Mouse (Mus musculus): Measurements from ENCODE around the gene Ftsj1. TPM values are rescaled to one million over a fixed set of nuclear protein-coding genes. Genes with fewer than 3 reads are reported as not detected.
A peak's percentile ranks its signal among the peaks of the same experiment; 100 is the strongest.

Gene Ftsj1
- polyA plus RNA-seq, 1 experiment from 2014 or later, result 53.0 TPM

GRCm38 (mm10) chrX:8192126-8192639, 60.0 kb downstream of the Ftsj1 start:
- Histone ChIP-seq H3K27me3 (no peaks in the 10 kb centered on the region), H3K4me2 (peak overlapping the region; percentile 65), H3K27ac (peak overlapping the region; percentile 67; the same call in 1 of the 2 replicates), H3K36me3 (no peaks in the 10 kb centered on the region), H3K4me3 (peak overlapping the region; percentile 58), H3K9me3 (no peaks in the 10 kb centered on the region), H3K9ac (peak overlapping the region; percentile 58), H3K4me1 (no peaks in the 10 kb centered on the region)
- WGBS, result 14% methylated on average over 11 of the region's 13 CpGs
- ATAC-seq (ENCODE audit: borderline replicate concordance, extremely low read depth, low FRiP score, low TSS enrichment), result peak; percentile 61; the same call in 1 of the 2 replicates

Other genes with a start within 250 kb of the Ftsj1 start
- not detected in 2 replicates for gene Glod5, start 233.9 kb downstream of the Ftsj1 start, polyA plus RNA-seq (2015; fragmentation: Nextera tagmentation; extraction: Ambion mirVana)
- gene Suv39h1, start 177.6 kb downstream of the Ftsj1 start, polyA plus RNA-seq (2015; fragmentation: Nextera tagmentation; extraction: Ambion mirVana), result 67.2 and 68.0 TPM in 2 replicates
- 0.26 and 0.62 TPM in 2 replicates for gene Was, start 161.9 kb downstream of the Ftsj1 start, polyA plus RNA-seq (2015; fragmentation: Nextera tagmentation; extraction: Ambion mirVana)
- gene Wdr13, start 119.5 kb downstream of the Ftsj1 start, polyA plus RNA-seq (2015; fragmentation: Nextera tagmentation; extraction: Ambion mirVana), result 20.9 and 24.2 TPM in 2 replicates
- 508 and 532 TPM in 2 replicates for gene Rbm3, start 106.5 kb downstream of the Ftsj1 start, polyA plus RNA-seq (2015; fragmentation: Nextera tagmentation; extraction: Ambion mirVana)
- gene Tbc1d25, start 76.2 kb downstream of the Ftsj1 start, polyA plus RNA-seq (2015; fragmentation: Nextera tagmentation; extraction: Ambion mirVana), result 12.8 and 14.8 TPM in 2 replicates
- 33.8 and 41.1 TPM in 2 replicates for gene Ebp, start 58.9 kb downstream of the Ftsj1 start, polyA plus RNA-seq (2015; fragmentation: Nextera tagmentation; extraction: Ambion mirVana)
- 10.2 and 11.6 TPM in 2 replicates for gene Porcn, start 45.9 kb downstream of the Ftsj1 start, polyA plus RNA-seq (2015; fragmentation: Nextera tagmentation; extraction: Ambion mirVana)
- gene Slc38a5, start 18.7 kb upstream of the Ftsj1 start, polyA plus RNA-seq (2015; fragmentation: Nextera tagmentation; extraction: Ambion mirVana), result 90.1 and 98.9 TPM in 2 replicates
- not detected in 2 replicates for gene Ssxb10, start 75.0 kb upstream of the Ftsj1 start, polyA plus RNA-seq (2015; fragmentation: Nextera tagmentation; extraction: Ambion mirVana)
- not detected in 2 replicates for gene Ssxb9, start 114.6 kb upstream of the Ftsj1 start, polyA plus RNA-seq (2015; fragmentation: Nextera tagmentation; extraction: Ambion mirVana)
- gene Ssxb1, start 160.9 kb upstream of the Ftsj1 start, polyA plus RNA-seq (2015; fragmentation: Nextera tagmentation; extraction: Ambion mirVana), result not detected in 2 replicates
- not detected in 2 replicates for gene Ssxb2, start 209.3 kb upstream of the Ftsj1 start, polyA plus RNA-seq (2015; fragmentation: Nextera tagmentation; extraction: Ambion mirVana)

Data from lung, embryonic 15.5 days (tissue).